Mouse (Mus musculus) hindbrain, embryonic 12.5 days (tissue): ENCODE data around the gene Nfkb1. TPM values are rescaled to one million over a fixed set of nuclear protein-coding genes. Genes with fewer than 3 reads are reported as not detected.
A peak's percentile ranks its signal among the peaks of the same experiment; 100 is the strongest.

ENCODE experiments used
- ATAC-seq: fragments of 200-750 bp; cut with Nextera tagmentation; 2 replicates; pipeline ENCODE4 v1.8.0; 2017; ENCODE audit warnings: moderate TSS enrichment; ENCODE audit not compliant: low FRiP score
- H3K27ac ChIP-seq: fragments of 300-500 bp; sonication (generic); 2 replicates; pipeline ENCODE4 v1.5.1; 2016; ENCODE audit warnings: mild to moderate bottlenecking
- H3K27me3 ChIP-seq: fragments of 300-500 bp; sonication (generic); 2 replicates; pipeline ENCODE4 v1.6.1; 2016; ENCODE audit warnings: mild to moderate bottlenecking
- H3K36me3 ChIP-seq: fragments of 300-500 bp; sonication (generic); 2 replicates; pipeline ENCODE4 v1.6.1; 2016; ENCODE audit warnings: mild to moderate bottlenecking
- H3K4me1 ChIP-seq: fragments of 300-500 bp; sonication (generic); 2 replicates; pipeline ENCODE4 v1.6.1; 2016
- H3K4me2 ChIP-seq: fragments of 300-500 bp; sonication (generic); replicated peaks from 2 replicates; pipeline ENCODE4 v1.6.1; 2016; ENCODE audit warnings: mild to moderate bottlenecking
- H3K4me3 ChIP-seq: fragments of 300-500 bp; sonication (generic); 2 replicates; pipeline ENCODE4 v1.5.1; 2016; ENCODE audit warnings: mild to moderate bottlenecking
- H3K9ac ChIP-seq: fragments of 300-500 bp; sonication (generic); 2 replicates; pipeline ENCODE4 v1.6.1; 2016; ENCODE audit warnings: mild to moderate bottlenecking, moderate library complexity
- H3K9me3 ChIP-seq: fragments of 300-500 bp; sonication (generic); replicated peaks from 2 replicates; pipeline ENCODE4 v1.6.1; 2016; ENCODE audit warnings: mild to moderate bottlenecking
- WGBS: fragments of 180-500 bp; shearing (Covaris S2); methylation state at CpG from one replicate; pipeline ENCODE4 v1.1.7; 2016; 5-methylcytosine and 5-hydroxymethylcytosine counted together
- polyA plus RNA-seq: library from polyadenylated mRNA; unstranded; fragments of >200 nt; fragmentation: Nextera tagmentation; extraction: Ambion mirVana; gene quantifications from 2 replicates; pipeline ENCODE4 v1.2.1, GENCODE M21; 2016

The Nfkb1 gene
- polyA plus RNA-seq, 1 experiment from 2014 or later = 11.1 TPM

- no peak for ATAC-seq
Measured at GRCm38 (mm10) chr3:135692999-135693398, 1.7 kb upstream of the Nfkb1 start.

GRCm38 (mm10) chr3:135690568-135691190 is 668 bp downstream of the Nfkb1 start:
- Histone ChIP-seq H3K4me2 (peak overlapping the region; percentile 74), H3K36me3 (no peaks in the 10 kb centered on the region), H3K4me1 (peaks cover 26% of the 10 kb centered on the region), H3K27me3 (no peaks in the 10 kb centered on the region), H3K27ac (peak overlapping the region; percentile 93), H3K4me3 (peak overlapping the region; percentile 79), H3K9me3 (no peaks in the 10 kb centered on the region), H3K9ac (peak overlapping the region; percentile 94)
- under 1% methylated on average over 45 of the region's 47 CpGs for WGBS
- peak; percentile 78 for ATAC-seq

More at GRCm38 (mm10) chr3:135692999-135693398, 1.7 kb upstream of the Nfkb1 start:
- no peaks in the 10 kb centered on the region for H3K36me3 ChIP-seq
- whole genome bisulfite sequencing = 16% methylated on average over 3 of the region's 3 CpGs
- H3K27me3 ChIP-seq = no peaks in the 10 kb centered on the region
- no peak overlapping the region for H3K4me2 ChIP-seq
- no peaks in the 10 kb centered on the region for H3K9me3 ChIP-seq
- peaks cover 23% of the 10 kb centered on the region for H3K4me1 ChIP-seq
- no peak overlapping the region for H3K27ac ChIP-seq
- no peak overlapping the region for H3K4me3 ChIP-seq
- no peak overlapping the region for H3K9ac ChIP-seq

GRCm38 (mm10) chr3:135689773-135690567 is 1.4 kb downstream of the Nfkb1 start:
- no peak for ATAC-seq
- H3K9me3 ChIP-seq = no peaks in the 10 kb centered on the region
- H3K36me3 ChIP-seq = no peaks in the 10 kb centered on the region
- H3K27ac ChIP-seq = no peak overlapping the region
- peak overlapping the region; percentile 94 for H3K9ac ChIP-seq
- 61% methylated on average over 10 of the region's 10 CpGs for WGBS
- peaks cover 26% of the 10 kb centered on the region for H3K4me1 ChIP-seq
- no peaks in the 10 kb centered on the region for H3K27me3 ChIP-seq
- peak overlapping the region; percentile 74 for H3K4me2 ChIP-seq
- H3K4me3 ChIP-seq = peak overlapping the region; percentile 79

DNA sequence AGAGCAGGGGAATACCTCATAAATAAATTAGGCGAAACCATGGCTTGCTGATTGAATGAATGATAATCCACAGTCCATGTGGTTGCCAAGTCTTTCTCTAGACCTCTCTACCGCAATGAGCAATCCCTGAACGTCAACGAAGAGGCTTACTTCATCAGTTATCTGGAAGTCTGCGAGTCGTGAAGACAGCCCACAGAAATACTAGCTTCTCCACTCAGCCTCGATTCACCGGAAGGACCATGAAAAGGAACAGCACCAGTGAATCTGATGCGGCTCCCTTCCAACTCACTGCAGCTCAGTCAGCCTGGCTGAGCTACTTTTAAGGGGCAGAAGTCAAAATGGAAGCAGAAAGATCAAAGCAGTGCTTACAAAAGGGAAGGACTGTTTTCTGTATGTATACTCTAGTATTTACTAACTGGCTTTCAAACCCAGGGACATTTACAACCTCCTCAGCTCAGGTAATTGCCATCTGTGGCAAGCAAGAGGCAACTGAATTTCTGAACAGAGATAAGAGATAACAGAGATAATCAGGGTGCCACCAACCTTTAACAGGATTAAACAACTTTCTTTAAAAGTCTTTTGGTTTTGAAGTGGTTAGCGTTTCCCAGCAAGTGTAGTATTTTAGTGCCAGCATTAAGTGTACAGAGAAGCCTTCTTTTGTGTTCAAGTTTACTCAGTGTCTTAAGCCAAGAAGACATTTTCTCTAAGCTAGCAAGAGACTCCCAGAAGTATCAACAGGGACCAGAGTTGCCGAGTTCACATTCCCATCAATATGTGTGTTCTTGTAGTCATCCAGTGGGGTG is 2.2 kb downstream of the Nfkb1 start:
- Histone ChIP-seq H3K4me2 (peak overlapping the region; percentile 74), H3K4me3 (no peak overlapping the region), H3K9ac (no peak overlapping the region), H3K27me3 (no peaks in the 10 kb centered on the region), H3K4me1 (peaks cover 26% of the 10 kb centered on the region), H3K36me3 (no peaks in the 10 kb centered on the region), H3K27ac (no peak overlapping the region), H3K9me3 (no peaks in the 10 kb centered on the region)
- 67% methylated on average over 11 of the region's 11 CpGs for WGBS
- ATAC-seq = no peak

GRCm38 (mm10) chr3:135687965-135688364 is 3.4 kb downstream of the Nfkb1 start:
- Histone ChIP-seq H3K4me3 (no peak overlapping the region), H3K4me1 (peaks cover 26% of the 10 kb centered on the region), H3K27me3 (no peaks in the 10 kb centered on the region), H3K9me3 (no peaks in the 10 kb centered on the region), H3K4me2 (no peak overlapping the region), H3K27ac (no peak overlapping the region), H3K9ac (no peak overlapping the region), H3K36me3 (no peaks in the 10 kb centered on the region)
- no peak for ATAC-seq
- WGBS = 72% methylated on average over 9 of the region's 9 CpGs

- H3K9ac ChIP-seq = no peak overlapping the region
- 59% methylated on average over 5 of the region's 5 CpGs for WGBS
- no peaks in the 10 kb centered on the region for H3K27me3 ChIP-seq
- H3K9me3 ChIP-seq = no peaks in the 10 kb centered on the region
- no peak for ATAC-seq
- no peak overlapping the region for H3K27ac ChIP-seq
- no peak overlapping the region for H3K4me2 ChIP-seq
- H3K4me3 ChIP-seq = no peak overlapping the region
- H3K4me1 ChIP-seq = peaks cover 21% of the 10 kb centered on the region
- H3K36me3 ChIP-seq = no peaks in the 10 kb centered on the region
Measured at GRCm38 (mm10) chr3:135686419-135686818, 4.9 kb downstream of the Nfkb1 start.

DNA sequence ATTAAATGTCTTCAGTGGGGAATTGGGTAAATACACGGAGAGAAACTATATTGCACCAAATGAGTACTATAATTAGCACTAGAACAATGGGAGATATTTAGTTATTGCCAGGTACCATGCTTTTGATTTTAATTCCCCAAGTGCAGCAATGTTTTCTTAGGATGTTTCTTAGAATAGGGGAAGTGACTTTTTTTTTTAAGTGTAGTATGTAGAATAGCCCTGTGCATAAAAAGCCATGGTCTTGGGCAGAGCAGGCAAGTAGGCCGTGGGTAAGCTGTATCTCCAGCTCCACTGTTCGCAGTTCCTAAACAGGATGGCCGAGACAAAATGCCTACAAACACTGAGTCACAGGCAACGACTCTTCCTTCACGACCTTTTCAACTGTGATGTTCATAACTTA is 8.1 kb downstream of the Nfkb1 start:
- H3K27ac ChIP-seq = no peak overlapping the region
- peaks cover 10% of the 10 kb centered on the region for H3K4me1 ChIP-seq
- no peaks in the 10 kb centered on the region for H3K9me3 ChIP-seq
- no peaks in the 10 kb centered on the region for H3K36me3 ChIP-seq
- ATAC-seq = no peak
- no peak overlapping the region for H3K4me2 ChIP-seq
- H3K9ac ChIP-seq = no peak overlapping the region
- 80% methylated on average over 6 of the region's 6 CpGs for WGBS
- H3K4me3 ChIP-seq = no peak overlapping the region
- H3K27me3 ChIP-seq = no peaks in the 10 kb centered on the region

DNA sequence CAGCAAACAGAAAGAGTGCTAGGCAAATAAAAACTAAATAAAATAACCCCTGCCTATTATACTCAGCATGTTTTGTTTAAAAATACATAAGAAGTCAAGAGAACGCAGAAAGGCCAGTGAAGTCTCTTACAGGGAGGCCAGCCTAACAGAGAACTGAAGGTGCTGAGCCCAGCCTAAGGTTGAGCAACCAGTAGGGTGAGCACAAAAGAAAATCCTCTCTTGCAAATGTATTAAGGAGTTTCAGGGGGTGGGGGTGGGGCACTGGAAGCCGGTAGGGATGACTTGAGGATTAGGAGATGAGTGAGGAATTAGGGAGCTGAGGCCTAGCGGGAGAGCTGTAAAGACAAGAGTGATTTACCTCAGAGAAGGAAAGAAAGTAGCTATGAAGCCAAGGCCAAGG is 9.1 kb downstream of the Nfkb1 start:
- no peak for ATAC-seq

DNA sequence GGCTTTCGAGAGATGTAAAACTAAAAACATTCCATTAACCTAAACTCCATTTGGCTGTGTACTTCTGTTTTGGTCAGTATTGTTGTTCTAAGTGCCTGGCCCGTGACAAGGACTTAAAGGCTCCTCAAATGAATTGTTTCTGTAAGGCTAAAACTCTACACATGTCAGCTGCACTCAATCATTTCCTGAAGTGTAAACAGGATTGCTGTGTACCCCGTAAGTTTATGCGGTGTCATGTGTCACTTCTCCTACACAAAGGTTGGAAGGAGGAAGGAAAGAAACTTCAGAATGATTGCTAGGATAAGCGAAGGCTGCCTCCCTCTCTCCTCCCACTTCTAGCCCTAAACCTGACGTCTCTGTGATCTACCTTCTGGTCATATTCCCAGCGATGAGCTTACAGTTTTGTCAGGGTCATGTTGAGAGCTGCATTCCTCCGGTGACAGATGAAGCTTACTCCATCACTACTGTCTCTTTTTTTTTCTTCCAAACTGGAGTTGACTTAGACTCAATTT is 10.0 kb downstream of the Nfkb1 start:
- Histone ChIP-seq H3K27me3 (no peaks in the 10 kb centered on the region), H3K4me2 (no peak overlapping the region), H3K4me1 (peaks cover 8% of the 10 kb centered on the region), H3K9ac (no peak overlapping the region), H3K4me3 (no peak overlapping the region), H3K36me3 (no peaks in the 10 kb centered on the region), H3K27ac (no peak overlapping the region), H3K9me3 (no peaks in the 10 kb centered on the region)
- WGBS = 59% methylated on average over 8 of the region's 8 CpGs
- no peak for ATAC-seq

More for the DNA sequence above, 9.1 kb downstream of the Nfkb1 start:
- no peak overlapping the region for H3K4me3 ChIP-seq
- H3K27ac ChIP-seq = no peak overlapping the region
- H3K4me2 ChIP-seq = no peak overlapping the region
- H3K9ac ChIP-seq = no peak overlapping the region
- H3K4me1 ChIP-seq = peaks cover 10% of the 10 kb centered on the region
- H3K27me3 ChIP-seq = no peaks in the 10 kb centered on the region
- H3K9me3 ChIP-seq = no peaks in the 10 kb centered on the region
- no peaks in the 10 kb centered on the region for H3K36me3 ChIP-seq
- 35% methylated on average over 3 of the region's 3 CpGs for WGBS

- Histone ChIP-seq H3K27me3 (no peaks in the 10 kb centered on the region), H3K4me1 (peaks cover 9% of the 10 kb centered on the region; the same call in 1 of the 2 replicates), H3K4me2 (no peak overlapping the region), H3K4me3 (no peak overlapping the region), H3K27ac (no peak overlapping the region), H3K9ac (no peak overlapping the region), H3K9me3 (no peaks in the 10 kb centered on the region), H3K36me3 (no peaks in the 10 kb centered on the region)
- 73% methylated on average over 6 of the region's 6 CpGs for WGBS
- ATAC-seq = no peak
Measured at GRCm38 (mm10) chr3:135680213-135680843, 11.0 kb downstream of the Nfkb1 start.

GRCm38 (mm10) chr3:135677064-135677463 is 14.3 kb downstream of the Nfkb1 start:
- Histone ChIP-seq H3K9me3 (no peaks in the 10 kb centered on the region), H3K9ac (no peak overlapping the region), H3K4me1 (peaks cover 20% of the 10 kb centered on the region), H3K27me3 (no peaks in the 10 kb centered on the region), H3K27ac (no peak overlapping the region), H3K4me3 (no peak overlapping the region), H3K4me2 (no peak overlapping the region), H3K36me3 (no peaks in the 10 kb centered on the region)
- 79% methylated on average over 5 of the region's 5 CpGs for WGBS
- no peak for ATAC-seq

GRCm38 (mm10) chr3:135676364-135676763 is 15.0 kb downstream of the Nfkb1 start:
- Histone ChIP-seq H3K4me3 (no peak overlapping the region), H3K27me3 (no peaks in the 10 kb centered on the region), H3K27ac (no peak overlapping the region), H3K4me1 (peaks cover 20% of the 10 kb centered on the region), H3K36me3 (no peaks in the 10 kb centered on the region), H3K9me3 (no peaks in the 10 kb centered on the region), H3K9ac (no peak overlapping the region), H3K4me2 (no peak overlapping the region)
- 86% methylated on average over 2 of the region's 2 CpGs for WGBS
- no peak for ATAC-seq
